Mouse (Mus musculus): ENCODE measurements around the gene Dennd2c. TPM values are rescaled to one million over a fixed set of nuclear protein-coding genes. Genes with fewer than 3 reads are reported as not detected.

Gene Dennd2c
- polyA plus RNA-seq (2014; fragmentation: Nextera tagmentation; extraction: Ambion mirVana): 3.6 and 4.8 TPM in 2 replicates

DNA sequence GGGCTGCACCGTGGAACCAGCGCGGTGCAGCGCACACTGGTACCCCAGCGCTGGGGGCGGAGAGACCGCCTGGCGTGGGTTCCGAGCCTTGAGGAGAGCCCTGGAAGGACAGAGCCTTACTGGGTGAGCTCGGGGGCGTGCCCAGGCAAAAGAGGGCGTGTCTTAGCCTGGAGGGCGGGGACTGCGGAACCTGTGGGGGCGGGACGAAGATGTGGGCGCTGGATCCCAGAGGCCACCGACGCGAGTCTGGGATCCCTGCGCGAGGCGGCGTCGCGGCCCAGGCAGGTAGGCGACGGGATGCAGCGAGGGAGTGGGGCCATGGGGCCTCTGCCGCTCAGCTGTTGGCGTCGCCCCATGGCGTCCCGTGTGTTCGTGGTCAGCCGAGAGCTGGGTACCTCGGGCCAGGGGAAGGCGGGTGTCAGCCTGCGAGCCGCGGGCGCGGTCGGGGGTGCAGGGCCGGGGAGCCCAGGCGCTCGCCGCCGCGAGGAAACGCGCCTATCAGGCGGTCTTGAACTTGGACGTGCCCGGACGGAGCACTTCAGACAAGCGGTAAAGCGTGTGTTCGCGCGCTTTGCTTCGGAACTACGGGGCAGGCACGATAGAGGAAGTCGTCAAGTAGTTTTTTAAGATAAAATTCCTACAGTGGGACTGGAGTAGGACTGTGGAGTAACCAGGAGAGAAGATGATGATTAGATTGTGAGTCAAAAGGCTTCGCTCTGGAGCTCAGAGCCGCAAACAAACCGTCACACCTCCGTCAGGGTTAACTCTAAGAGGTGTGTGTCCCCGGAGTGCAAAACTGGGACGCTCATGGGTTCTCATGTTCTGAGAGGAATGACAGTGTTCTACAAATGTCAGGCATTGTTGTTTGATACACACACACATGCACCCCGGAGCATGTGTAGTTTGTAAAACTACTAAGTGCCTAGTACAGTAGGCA lies at the start of gene Dennd2c:
Gene Dennd2c, plus strand, starts transcription at position 151 of the 937 bp plus-strand sequence.
- Histone ChIP-seq H3K4me3 (ENCODE audit: low read depth, low read length) (peak within 1 kb of the TSS; percentile 58), H3K9ac (replicated peaks; ENCODE audit: low read length) (peak within 1 kb of the TSS; percentile 65), H3K36me3 (replicated peaks; ENCODE audit: control insufficient read depth, insufficient read depth, low read depth, low read length) (no peaks in the 10 kb centered on the region), H3K27ac (replicated peaks; ENCODE audit: low read depth, low read length) (0 out of 2 replicates have a peak within 1 kb of the TSS, but pooled peaks have one; percentile 5), H3K9me3 (replicated peaks; ENCODE audit: control insufficient read depth, low read length) (no peaks in the 10 kb centered on the region), H3K27me3 (ENCODE audit: control insufficient read depth, insufficient read depth, low read length) (no peaks in the 10 kb centered on the region), H3K4me1 (ENCODE audit: control insufficient read depth, insufficient read depth, low read length) (no peaks in the 10 kb centered on the region; the same call in 1 of the 2 replicates), H3K4me2 (ENCODE audit: low read depth, low read length) (peak within 1 kb of the TSS; percentile 92)
- WGBS: 1% methylated on average over 70 of the region's 72 CpGs
- peak; percentile 93 for DNase-seq (ENCODE audit: low spot score)
- peak; percentile 93 for ATAC-seq (replicated peaks; ENCODE audit: insufficient number of reproducible peaks, low FRiP score, low TSS enrichment, low read depth)

DNA sequence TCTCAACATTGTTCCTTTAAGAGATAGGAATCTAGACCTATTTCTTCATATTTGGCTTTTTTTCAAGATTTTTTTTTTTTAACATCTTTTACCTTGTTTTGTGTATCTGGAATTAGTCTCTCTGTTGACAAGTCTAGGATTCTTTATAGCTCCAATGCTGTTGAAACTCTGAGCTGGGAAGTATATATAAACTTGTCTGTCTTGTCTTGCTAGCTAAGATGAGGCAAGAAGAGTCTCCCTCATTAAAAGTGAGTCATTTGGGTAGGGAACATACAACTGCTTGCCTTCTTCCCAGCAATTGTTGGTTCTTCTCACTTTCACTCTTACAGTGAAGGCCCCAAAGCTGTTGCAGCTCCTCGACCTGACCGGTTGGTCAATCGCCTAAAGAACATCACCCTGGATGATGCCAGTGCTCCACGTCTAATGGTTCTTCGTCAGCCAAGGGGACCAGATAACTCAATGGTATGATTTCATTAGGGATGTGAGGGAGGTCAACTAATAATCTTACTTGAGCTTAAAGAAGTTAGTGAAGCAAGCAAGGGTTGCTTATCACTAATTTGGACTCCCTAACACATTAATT lies 46.3 kb upstream of the Dennd2c start:
- H3K4me3 ChIP-seq (ENCODE audit: low read depth, low read length): no peak overlapping the region
- H3K27ac ChIP-seq (replicated peaks; ENCODE audit: low read depth, low read length): no peak overlapping the region
- H3K27me3 ChIP-seq (ENCODE audit: control insufficient read depth, insufficient read depth, low read length): no peaks in the 10 kb centered on the region
- peaks cover 5% of the 10 kb centered on the region for H3K36me3 ChIP-seq (replicated peaks; ENCODE audit: control insufficient read depth, insufficient read depth, low read depth, low read length)
- no peaks in the 10 kb centered on the region for H3K4me1 ChIP-seq (ENCODE audit: control insufficient read depth, insufficient read depth, low read length)
- ATAC-seq (replicated peaks; ENCODE audit: insufficient number of reproducible peaks, low FRiP score, low TSS enrichment, low read depth) (no peak), DNase-seq (ENCODE audit: low spot score) (no peak)
- WGBS: 82% methylated on average over 5 of the region's 5 CpGs
- H3K4me2 ChIP-seq (ENCODE audit: low read depth, low read length): no peak overlapping the region
- no peak overlapping the region for H3K9ac ChIP-seq (replicated peaks; ENCODE audit: low read length)
- H3K9me3 ChIP-seq (replicated peaks; ENCODE audit: control insufficient read depth, low read length): no peaks in the 10 kb centered on the region

DNA sequence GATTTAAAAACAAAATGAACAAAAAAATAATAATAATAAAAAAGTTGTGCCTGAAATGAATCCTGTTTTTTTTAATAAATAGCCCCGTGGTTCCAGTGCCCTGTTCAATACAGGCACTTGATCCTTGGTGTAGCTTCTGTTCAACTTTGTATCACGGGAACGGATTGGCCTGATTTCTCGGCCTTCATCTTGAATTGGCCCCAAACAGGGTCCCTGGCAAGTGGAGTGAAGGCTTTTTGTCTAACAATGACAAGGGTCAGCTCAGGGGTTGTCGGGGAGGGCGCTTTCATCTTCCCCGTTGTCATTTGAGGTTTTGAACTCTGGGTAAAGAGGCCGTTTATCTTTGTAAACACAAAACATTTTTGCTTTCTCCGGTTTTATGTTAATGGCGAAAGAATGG lies 44.7 kb upstream of the Dennd2c start:
- Histone ChIP-seq H3K4me2 (ENCODE audit: low read depth, low read length) (peak overlapping the region; percentile 11), H3K36me3 (replicated peaks; ENCODE audit: control insufficient read depth, insufficient read depth, low read depth, low read length) (peaks cover 7% of the 10 kb centered on the region), H3K9ac (replicated peaks; ENCODE audit: low read length) (0 out of 2 replicates have a peak overlapping the region, but pooled peaks have one; percentile 35), H3K4me3 (ENCODE audit: low read depth, low read length) (peak overlapping the region; percentile 53), H3K9me3 (replicated peaks; ENCODE audit: control insufficient read depth, low read length) (no peaks in the 10 kb centered on the region), H3K4me1 (ENCODE audit: control insufficient read depth, insufficient read depth, low read length) (no peaks in the 10 kb centered on the region), H3K27me3 (ENCODE audit: control insufficient read depth, insufficient read depth, low read length) (no peaks in the 10 kb centered on the region), H3K27ac (replicated peaks; ENCODE audit: low read depth, low read length) (no peak overlapping the region)
- ATAC-seq (replicated peaks; ENCODE audit: insufficient number of reproducible peaks, low FRiP score, low TSS enrichment, low read depth) (peak; percentile 61), DNase-seq (ENCODE audit: low spot score) (no peak)
- 5% methylated on average over 10 of the region's 10 CpGs for WGBS

DNA sequence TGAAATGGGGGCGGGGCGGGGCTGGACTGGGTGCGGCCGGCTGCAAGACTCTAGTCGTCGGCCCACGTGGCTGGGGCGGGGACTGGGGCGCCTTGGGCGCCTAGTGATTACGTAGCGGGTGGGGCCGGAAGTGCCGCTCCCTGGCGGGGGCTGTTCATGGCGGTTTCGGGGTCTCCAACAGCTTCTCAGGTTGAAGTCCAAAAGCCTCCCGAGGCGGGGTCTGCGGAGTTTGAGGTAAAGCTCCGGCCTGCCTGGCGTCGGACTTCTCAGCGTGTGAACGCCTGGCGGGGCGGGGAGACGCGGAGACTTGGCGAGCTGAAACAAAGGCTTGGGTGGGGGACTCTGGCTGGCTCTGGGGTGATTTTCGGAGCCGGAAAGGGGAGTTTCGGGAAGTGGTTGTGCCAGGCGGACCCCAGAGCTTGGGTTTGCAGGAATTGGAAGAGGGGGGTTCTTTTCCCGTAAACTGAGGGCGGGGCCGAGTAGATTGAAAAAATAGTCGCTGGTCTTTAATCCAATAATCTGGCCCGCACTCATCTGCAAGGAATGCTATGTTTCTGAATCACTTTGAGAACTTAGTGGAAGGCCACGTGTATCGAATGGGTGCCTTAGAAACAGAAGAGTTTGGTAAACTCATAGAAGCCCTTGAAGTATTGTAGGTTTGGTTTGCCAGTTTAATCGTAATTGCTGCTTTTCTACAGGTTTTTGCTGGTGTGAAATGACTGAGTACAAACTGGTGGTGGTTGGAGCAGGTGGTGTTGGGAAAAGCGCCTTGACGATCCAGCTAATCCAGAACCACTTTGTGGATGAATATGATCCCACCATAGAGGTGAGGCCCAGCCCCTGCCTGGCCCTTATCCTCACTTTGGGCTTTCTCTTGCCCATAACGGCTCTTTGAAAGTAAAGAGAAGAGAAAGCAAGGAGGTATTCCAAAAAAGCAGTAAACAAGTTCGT lies 43.9 kb upstream of the Dennd2c start, which contains the start of gene Nras:
Gene Nras, plus strand, starts transcription at position 79 of the 951 bp plus-strand sequence.
- Histone ChIP-seq H3K4me3 (ENCODE audit: low read depth, low read length) (peak within 1 kb of the TSS; percentile 53), H3K27ac (replicated peaks; ENCODE audit: low read depth, low read length) (peak within 1 kb of the TSS; percentile 88), H3K9me3 (replicated peaks; ENCODE audit: control insufficient read depth, low read length) (no peaks in the 10 kb centered on the region), H3K4me1 (ENCODE audit: control insufficient read depth, insufficient read depth, low read length) (no peaks in the 10 kb centered on the region), H3K4me2 (ENCODE audit: low read depth, low read length) (peak within 1 kb of the TSS; percentile 66), H3K27me3 (ENCODE audit: control insufficient read depth, insufficient read depth, low read length) (no peaks in the 10 kb centered on the region), H3K36me3 (replicated peaks; ENCODE audit: control insufficient read depth, insufficient read depth, low read depth, low read length) (peaks cover 14% of the 10 kb centered on the region), H3K9ac (replicated peaks; ENCODE audit: low read length) (peak within 1 kb of the TSS; percentile 81)
- ATAC-seq (replicated peaks; ENCODE audit: insufficient number of reproducible peaks, low FRiP score, low TSS enrichment, low read depth) (peak; percentile 91), DNase-seq (ENCODE audit: low spot score) (peak; percentile 97)
- WGBS: 3% methylated on average over 46 of the region's 46 CpGs

DNA sequence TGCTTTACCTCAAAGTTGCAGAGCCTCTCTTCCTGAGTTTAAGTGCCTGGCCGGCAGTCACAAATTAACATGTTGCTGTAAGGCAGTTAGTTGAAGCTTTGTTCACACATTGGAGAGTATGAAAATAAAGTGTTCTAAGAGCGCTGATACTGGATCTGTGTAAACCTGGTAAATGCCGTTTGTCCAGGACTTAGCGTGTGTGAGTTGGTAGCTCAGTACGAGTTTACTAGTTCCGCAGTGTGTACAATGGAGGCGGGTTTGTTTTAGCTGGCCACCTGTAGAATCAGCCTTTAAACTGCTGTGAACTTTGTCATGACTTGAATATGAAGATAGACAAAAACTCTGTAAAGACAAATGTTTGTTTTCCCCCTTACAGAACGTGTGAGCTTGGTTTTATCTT lies 35.5 kb upstream of the Dennd2c start:
- Histone ChIP-seq H3K4me2 (ENCODE audit: low read depth, low read length) (no peak overlapping the region), H3K27me3 (ENCODE audit: control insufficient read depth, insufficient read depth, low read length) (no peaks in the 10 kb centered on the region), H3K36me3 (replicated peaks; ENCODE audit: control insufficient read depth, insufficient read depth, low read depth, low read length) (peaks cover 15% of the 10 kb centered on the region), H3K9ac (replicated peaks; ENCODE audit: low read length) (no peak overlapping the region), H3K4me3 (ENCODE audit: low read depth, low read length) (no peak overlapping the region), H3K9me3 (replicated peaks; ENCODE audit: control insufficient read depth, low read length) (no peaks in the 10 kb centered on the region), H3K4me1 (ENCODE audit: control insufficient read depth, insufficient read depth, low read length) (no peaks in the 10 kb centered on the region), H3K27ac (replicated peaks; ENCODE audit: low read depth, low read length) (no peak overlapping the region)
- WGBS: 93% methylated on average over 8 of the region's 8 CpGs
- no peak for DNase-seq (ENCODE audit: low spot score)
- ATAC-seq (replicated peaks; ENCODE audit: insufficient number of reproducible peaks, low FRiP score, low TSS enrichment, low read depth): no peak

DNA sequence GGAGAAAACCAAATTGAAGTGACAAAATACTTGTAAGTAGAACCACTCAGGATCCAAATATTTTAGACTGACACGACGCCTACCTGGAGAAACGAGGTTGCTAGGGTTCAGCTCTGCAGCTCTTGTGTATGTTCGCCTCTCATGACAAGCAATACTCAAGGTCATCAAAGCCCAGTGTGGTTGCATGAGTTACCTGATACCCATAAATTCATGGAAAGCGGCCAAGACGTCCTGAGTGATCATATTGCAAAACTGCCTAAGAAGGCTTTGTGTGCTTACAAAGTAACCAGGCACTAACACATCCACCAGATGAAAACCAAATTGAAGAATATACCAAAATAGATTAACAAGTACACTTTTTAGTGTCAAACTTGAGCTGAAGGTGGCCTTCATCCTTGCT lies 33.4 kb upstream of the Dennd2c start:
- Histone ChIP-seq H3K9ac (replicated peaks; ENCODE audit: low read length) (no peak overlapping the region), H3K9me3 (replicated peaks; ENCODE audit: control insufficient read depth, low read length) (no peaks in the 10 kb centered on the region), H3K36me3 (replicated peaks; ENCODE audit: control insufficient read depth, insufficient read depth, low read depth, low read length) (peaks cover 4% of the 10 kb centered on the region), H3K4me3 (ENCODE audit: low read depth, low read length) (no peak overlapping the region), H3K27ac (replicated peaks; ENCODE audit: low read depth, low read length) (no peak overlapping the region), H3K4me1 (ENCODE audit: control insufficient read depth, insufficient read depth, low read length) (no peaks in the 10 kb centered on the region), H3K4me2 (ENCODE audit: low read depth, low read length) (no peak overlapping the region), H3K27me3 (ENCODE audit: control insufficient read depth, insufficient read depth, low read length) (no peaks in the 10 kb centered on the region)
- 85% methylated on average over 6 of the region's 6 CpGs for WGBS
- ATAC-seq (replicated peaks; ENCODE audit: insufficient number of reproducible peaks, low FRiP score, low TSS enrichment, low read depth) (no peak), DNase-seq (ENCODE audit: low spot score) (peak; percentile 10)

DNA sequence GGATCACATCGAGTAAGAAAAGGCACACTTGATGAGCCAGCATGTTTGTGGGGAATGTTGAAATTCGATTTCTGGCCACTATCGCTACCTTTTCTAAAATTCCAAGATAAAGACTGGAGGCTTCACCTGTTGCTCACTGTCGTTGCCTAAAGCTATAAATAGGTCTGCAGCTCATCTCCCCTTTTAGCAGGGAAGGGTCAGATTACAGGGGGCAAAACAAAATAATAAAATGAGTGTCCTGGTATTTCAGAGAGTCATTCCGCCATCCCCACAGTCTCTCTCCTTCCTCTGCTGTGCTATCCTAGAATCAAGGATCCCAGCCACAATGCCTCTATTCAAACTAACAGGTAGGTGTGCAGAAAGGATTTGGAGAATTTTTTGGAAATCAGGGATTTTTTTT lies 28.6 kb upstream of the Dennd2c start, which contains the start of gene Ampd1:
Gene Ampd1, plus strand, starts transcription at position 244 of the 400 bp plus-strand sequence.
- no peak within 1 kb of the TSS for H3K4me2 ChIP-seq (ENCODE audit: low read depth, low read length)
- ATAC-seq (replicated peaks; ENCODE audit: insufficient number of reproducible peaks, low FRiP score, low TSS enrichment, low read depth): no peak
- no peaks in the 10 kb centered on the region for H3K9me3 ChIP-seq (replicated peaks; ENCODE audit: control insufficient read depth, low read length)
- no peaks in the 10 kb centered on the region for H3K36me3 ChIP-seq (replicated peaks; ENCODE audit: control insufficient read depth, insufficient read depth, low read depth, low read length)
- no peak within 1 kb of the TSS for H3K4me3 ChIP-seq (ENCODE audit: low read depth, low read length)
- DNase-seq (ENCODE audit: low spot score): no peak
- H3K4me1 ChIP-seq (ENCODE audit: control insufficient read depth, insufficient read depth, low read length): no peaks in the 10 kb centered on the region
- no peaks in the 10 kb centered on the region for H3K27me3 ChIP-seq (ENCODE audit: control insufficient read depth, insufficient read depth, low read length)
- WGBS: 68% methylated on average over 5 of the region's 5 CpGs
- H3K9ac ChIP-seq (replicated peaks; ENCODE audit: low read length): no peak within 1 kb of the TSS
- no peak within 1 kb of the TSS for H3K27ac ChIP-seq (replicated peaks; ENCODE audit: low read depth, low read length)
